Mouse (Mus musculus) cerebellum, adult 2 months (tissue): ENCODE measurements around the gene Parp14.

Experiments used
- CTCF ChIP-seq: fragments of 200-500 bp; IDR thresholded peaks from 2 replicates; pipeline ENCODE4 v1.5.1; 2011; ENCODE audit warnings: low read depth, mild to moderate bottlenecking, control low read depth, low read length, moderate library complexity, borderline replicate concordance; ENCODE audit not compliant: insufficient read depth
- POLR2A ChIP-seq: fragments of 200-500 bp; IDR thresholded peaks from 2 replicates; pipeline ENCODE4 v1.6.1; 2011; ENCODE audit warnings: low read length, control low read depth, borderline replicate concordance; ENCODE audit not compliant: insufficient read depth

GRCm38 (mm10) chr16:35871898-35872297, 554 bp upstream of the Parp14 start:
- TF ChIP-seq CTCF (no peak), POLR2A (no peak)
